Mouse (Mus musculus) MN1 (cell line): ENCODE measurements around the gene Dnajb4.
"Not testable (repeated sequence)": the region's sequence is repeated elsewhere in the genome, so short reads cannot be mapped to it uniquely, and the experiment has no call there.

ENCODE experiments used
- DNase-seq: peaks from one replicate; pipeline ENCODE4 v3.0.0-alpha.2; 2016; ENCODE audit warnings: low spot score

The Dnajb4 gene

GRCm38 (mm10) chr3:152208096-152208885, 1.8 kb downstream of the Dnajb4 start:
- DNase-seq: no peak

- no peak for DNase-seq
Observed at GRCm38 (mm10) chr3:152207156-152207555, 2.9 kb downstream of the Dnajb4 start.

GRCm38 (mm10) chr3:152204577-152204976, 5.5 kb downstream of the Dnajb4 start:
- DNase-seq: no peak

GRCm38 (mm10) chr3:152203996-152204395, 6.1 kb downstream of the Dnajb4 start:
- DNase-seq: no peak

- DNase-seq: no peak
Observed at GRCm38 (mm10) chr3:152203411-152203810, 6.7 kb downstream of the Dnajb4 start.

- DNase-seq: no peak
Observed at GRCm38 (mm10) chr3:152202942-152203341, 7.2 kb downstream of the Dnajb4 start.

- no peak for DNase-seq
Observed at GRCm38 (mm10) chr3:152201651-152202050, 8.5 kb downstream of the Dnajb4 start.

GRCm38 (mm10) chr3:152201181-152201580, 8.9 kb downstream of the Dnajb4 start:
- no peak for DNase-seq

- DNase-seq: no peak
Observed at GRCm38 (mm10) chr3:152199125-152199524, 11.0 kb downstream of the Dnajb4 start.

GRCm38 (mm10) chr3:152197246-152197645, 12.9 kb downstream of the Dnajb4 start:
- not testable (repeated sequence) for DNase-seq

GRCm38 (mm10) chr3:152193635-152194097, 16.4 kb downstream of the Dnajb4 start:
- DNase-seq: peak; percentile 78

- DNase-seq: no peak
Observed at GRCm38 (mm10) chr3:152193177-152193576, 16.9 kb downstream of the Dnajb4 start.

- DNase-seq: peak; percentile 61
Observed at GRCm38 (mm10) chr3:152192238-152192931, 17.7 kb downstream of the Dnajb4 start.

GRCm38 (mm10) chr3:152191791-152192237, 18.3 kb downstream of the Dnajb4 start:
- DNase-seq: peak; percentile 9

- no peak for DNase-seq
Observed at GRCm38 (mm10) chr3:152190679-152191477, 19.2 kb downstream of the Dnajb4 start.

GRCm38 (mm10) chr3:152189306-152189705, 20.8 kb downstream of the Dnajb4 start:
- no peak for DNase-seq

- no peak for DNase-seq
Observed at GRCm38 (mm10) chr3:152186106-152186505, 24.0 kb downstream of the Dnajb4 start.

GRCm38 (mm10) chr3:152183522-152183921, 26.6 kb downstream of the Dnajb4 start:
- DNase-seq: no peak

- no peak for DNase-seq
Observed at GRCm38 (mm10) chr3:152180624-152181023, 29.5 kb downstream of the Dnajb4 start.

GRCm38 (mm10) chr3:152179285-152179684, 30.8 kb downstream of the Dnajb4 start:
- no peak for DNase-seq

GRCm38 (mm10) chr3:152178816-152179215, 31.3 kb downstream of the Dnajb4 start:
- no peak for DNase-seq

GRCm38 (mm10) chr3:152172322-152172935, 37.7 kb downstream of the Dnajb4 start:
- DNase-seq: no peak
